ENCODE assay signal across 1 mouse cellular context in genomic region chr19:9039928-9040327, GRCm38 (mm10).
TF ChIP-seq lines count a peak whose summit lies in the region.

No protein-coding gene starts in this region.

TF ChIP-seq in CH12.LX, 34 proteins besides CTCF, POLR2A, EP300 and RAD21:
- TF ChIP-seq BHLHE40 (IDR thresholded peaks at IDR 0.05; ENCODE audit: low read depth, low read length): 0 out of 2 replicates have a peak, but pooled peaks have one; percentile 11
- no peak for TF ChIP-seq JUN (IDR thresholded peaks at IDR 0.05; ENCODE audit: insufficient read depth, low read depth, low read length)
